Mouse (Mus musculus): ENCODE results near the gene Hspa12b. TPM values are rescaled to one million over a fixed set of nuclear protein-coding genes. Genes with fewer than 3 reads are reported as not detected.

The Hspa12b gene
- polyA plus RNA-seq, 1 experiment, result 3.3 TPM

GRCm38 (mm10) chr2:131166172-131166571, 39.1 kb downstream of the Hspa12b start:
- H3ac ChIP-seq (ENCODE audit: control insufficient read depth, insufficient read length), result no peak overlapping the region
- no peak overlapping the region for H3K4me3 ChIP-seq
- H3K79me2 ChIP-seq (ENCODE audit: control insufficient read depth, insufficient read depth), result no peaks in the 10 kb centered on the region
- no peaks in the 10 kb centered on the region for H3K27me3 ChIP-seq (ENCODE audit: control insufficient read depth, insufficient read depth, insufficient read length)
- TF ChIP-seq SRF (IDR thresholded peaks at IDR 0.05; ENCODE audit: control insufficient read depth, insufficient read length, low read depth) (no peak), E2F4 (IDR thresholded peaks at IDR 0.05; ENCODE audit: insufficient read depth) (no peak), TCF3 (IDR thresholded peaks at IDR 0.05; ENCODE audit: insufficient read length, low read depth) (no peak), MAX (IDR thresholded peaks at IDR 0.05; ENCODE audit: low read depth) (no peak), MYOG (IDR thresholded peaks at IDR 0.05; ENCODE audit: control insufficient read depth in 1 of 3, insufficient read depth in 1 of 3, insufficient read length in 2 of 3, low read depth in 2 of 3) (no peak), TCF12 (IDR thresholded peaks at IDR 0.05; ENCODE audit: insufficient read depth, poor library complexity, severe bottlenecking) (no peak), USF1 (IDR thresholded peaks at IDR 0.05; ENCODE audit: low read depth) (no peak), MYOD1 (IDR thresholded peaks at IDR 0.05; ENCODE audit: control insufficient read depth in 1 of 3, insufficient read length in 2 of 3, low read depth in 2 of 3) (no peak), POLR2A (IDR thresholded peaks at IDR 0.05; ENCODE audit: insufficient read length, low read depth) (no peak)
- H3K4me2 ChIP-seq (ENCODE audit: low read depth), result no peak overlapping the region
- no peaks in the 10 kb centered on the region for H3K36me3 ChIP-seq (ENCODE audit: control insufficient read depth, insufficient read depth)

GRCm38 (mm10) chr2:131167984-131168383, 40.9 kb downstream of the Hspa12b start:
- Histone ChIP-seq H3ac (ENCODE audit: control insufficient read depth, insufficient read length) (no peak overlapping the region), H3K4me3 (no peak overlapping the region), H3K36me3 (ENCODE audit: control insufficient read depth, insufficient read depth) (no peaks in the 10 kb centered on the region), H3K27me3 (ENCODE audit: control insufficient read depth, insufficient read depth, insufficient read length) (no peaks in the 10 kb centered on the region), H3K79me2 (ENCODE audit: control insufficient read depth, insufficient read depth) (no peaks in the 10 kb centered on the region), H3K4me2 (ENCODE audit: low read depth) (no peak overlapping the region)
- TF ChIP-seq REST (IDR thresholded peaks at IDR 0.05; ENCODE audit: insufficient read depth, insufficient read length) (no peak), SRF (IDR thresholded peaks at IDR 0.05; ENCODE audit: control insufficient read depth, insufficient read length, low read depth) (no peak), USF1 (IDR thresholded peaks at IDR 0.05; ENCODE audit: low read depth) (no peak), MYOD1 (IDR thresholded peaks at IDR 0.05; ENCODE audit: control insufficient read depth in 1 of 3, insufficient read length in 2 of 3, low read depth in 2 of 3) (no peak), E2F4 (IDR thresholded peaks at IDR 0.05; ENCODE audit: insufficient read depth) (no peak), MYOG (IDR thresholded peaks at IDR 0.05; ENCODE audit: control insufficient read depth in 1 of 3, insufficient read depth in 1 of 3, insufficient read length in 2 of 3, low read depth in 2 of 3) (no peak), POLR2A (IDR thresholded peaks at IDR 0.05; ENCODE audit: insufficient read length, low read depth) (no peak), POLR2AphosphoS2 (IDR thresholded peaks at IDR 0.05; ENCODE audit: insufficient read length, low read depth) (no peak), MAX (IDR thresholded peaks at IDR 0.05; ENCODE audit: low read depth) (no peak), TCF12 (IDR thresholded peaks at IDR 0.05; ENCODE audit: insufficient read depth, poor library complexity, severe bottlenecking) (no peak), TCF3 (IDR thresholded peaks at IDR 0.05; ENCODE audit: insufficient read length, low read depth) (no peak), CEBPB (IDR thresholded peaks at IDR 0.05; ENCODE audit: insufficient read depth, poor library complexity, severe bottlenecking) (no peak)

- TF ChIP-seq POLR2A (IDR thresholded peaks at IDR 0.05; ENCODE audit: insufficient read length, low read depth), result no peak
- no peak for TF ChIP-seq USF1 (IDR thresholded peaks at IDR 0.05; ENCODE audit: low read depth)
- no peak overlapping the region for H3K4me3 ChIP-seq
- no peaks in the 10 kb centered on the region for H3K79me2 ChIP-seq (ENCODE audit: control insufficient read depth, insufficient read depth)
- no peaks in the 10 kb centered on the region for H3K36me3 ChIP-seq (ENCODE audit: control insufficient read depth, insufficient read depth)
- H3ac ChIP-seq (ENCODE audit: control insufficient read depth, insufficient read length), result no peak overlapping the region
- H3K4me2 ChIP-seq (ENCODE audit: low read depth), result no peak overlapping the region
- no peaks in the 10 kb centered on the region for H3K27me3 ChIP-seq (ENCODE audit: control insufficient read depth, insufficient read depth, insufficient read length)
Observed at GRCm38 (mm10) chr2:131168914-131169313, 41.8 kb downstream of the Hspa12b start.

GRCm38 (mm10) chr2:131170936-131171335, 43.9 kb downstream of the Hspa12b start:
- Histone ChIP-seq H3K79me2 (ENCODE audit: control insufficient read depth, insufficient read depth) (no peaks in the 10 kb centered on the region), H3K4me3 (no peak overlapping the region), H3K4me2 (ENCODE audit: low read depth) (no peak overlapping the region), H3ac (ENCODE audit: control insufficient read depth, insufficient read length) (no peak overlapping the region), H3K27me3 (ENCODE audit: control insufficient read depth, insufficient read depth, insufficient read length) (no peaks in the 10 kb centered on the region), H3K36me3 (ENCODE audit: control insufficient read depth, insufficient read depth) (no peaks in the 10 kb centered on the region)
- TF ChIP-seq TCF3 (IDR thresholded peaks at IDR 0.05; ENCODE audit: insufficient read length, low read depth) (no peak), E2F4 (IDR thresholded peaks at IDR 0.05; ENCODE audit: insufficient read depth) (no peak), REST (IDR thresholded peaks at IDR 0.05; ENCODE audit: insufficient read depth, insufficient read length) (no peak), MYOG (IDR thresholded peaks at IDR 0.05; ENCODE audit: control insufficient read depth in 1 of 3, insufficient read depth in 1 of 3, insufficient read length in 2 of 3, low read depth in 2 of 3) (no peak), POLR2A (IDR thresholded peaks at IDR 0.05; ENCODE audit: insufficient read length, low read depth) (no peak), MAX (IDR thresholded peaks at IDR 0.05; ENCODE audit: low read depth) (no peak), USF1 (IDR thresholded peaks at IDR 0.05; ENCODE audit: low read depth) (no peak), TCF12 (IDR thresholded peaks at IDR 0.05; ENCODE audit: insufficient read depth, poor library complexity, severe bottlenecking) (no peak), MYOD1 (IDR thresholded peaks at IDR 0.05; ENCODE audit: control insufficient read depth in 1 of 3, insufficient read length in 2 of 3, low read depth in 2 of 3) (no peak), POLR2AphosphoS2 (IDR thresholded peaks at IDR 0.05; ENCODE audit: insufficient read length, low read depth) (no peak), SRF (IDR thresholded peaks at IDR 0.05; ENCODE audit: control insufficient read depth, insufficient read length, low read depth) (no peak), CEBPB (IDR thresholded peaks at IDR 0.05; ENCODE audit: insufficient read depth, poor library complexity, severe bottlenecking) (no peak)

GRCm38 (mm10) chr2:131171401-131172104, 44.5 kb downstream of the Hspa12b start:
- Histone ChIP-seq H3K79me2 (ENCODE audit: control insufficient read depth, insufficient read depth) (peaks cover under 1% of the 10 kb centered on the region), H3ac (ENCODE audit: control insufficient read depth, insufficient read length) (no peak overlapping the region), H3K4me2 (ENCODE audit: low read depth) (no peak overlapping the region), H3K4me3 (no peak overlapping the region), H3K36me3 (ENCODE audit: control insufficient read depth, insufficient read depth) (no peaks in the 10 kb centered on the region), H3K27me3 (ENCODE audit: control insufficient read depth, insufficient read depth, insufficient read length) (no peaks in the 10 kb centered on the region)
- TF ChIP-seq CEBPB (IDR thresholded peaks at IDR 0.05; ENCODE audit: insufficient read depth, poor library complexity, severe bottlenecking), result no peak
- TF ChIP-seq MYOD1 (IDR thresholded peaks at IDR 0.05; ENCODE audit: control insufficient read depth in 1 of 3, insufficient read length in 2 of 3, low read depth in 2 of 3), result no peak
- no peak for TF ChIP-seq USF1 (IDR thresholded peaks at IDR 0.05; ENCODE audit: low read depth)
- TF ChIP-seq SRF (IDR thresholded peaks at IDR 0.05; ENCODE audit: control insufficient read depth, insufficient read length, low read depth), result no peak
- TF ChIP-seq POLR2A (IDR thresholded peaks at IDR 0.05; ENCODE audit: insufficient read length, low read depth), result no peak
- TF ChIP-seq E2F4 (IDR thresholded peaks at IDR 0.05; ENCODE audit: insufficient read depth), result no peak
- no peak for TF ChIP-seq REST (IDR thresholded peaks at IDR 0.05; ENCODE audit: insufficient read depth, insufficient read length)
- TF ChIP-seq POLR2AphosphoS2 (IDR thresholded peaks at IDR 0.05; ENCODE audit: insufficient read length, low read depth), result no peak
- no peak for TF ChIP-seq MAX (IDR thresholded peaks at IDR 0.05; ENCODE audit: low read depth)
- TF ChIP-seq MYOG (IDR thresholded peaks at IDR 0.05; ENCODE audit: control insufficient read depth in 1 of 3, insufficient read depth in 1 of 3, insufficient read length in 2 of 3, low read depth in 2 of 3), result no peak

All from myocyte (in vitro differentiated cells).